In the genomic region with DNA sequence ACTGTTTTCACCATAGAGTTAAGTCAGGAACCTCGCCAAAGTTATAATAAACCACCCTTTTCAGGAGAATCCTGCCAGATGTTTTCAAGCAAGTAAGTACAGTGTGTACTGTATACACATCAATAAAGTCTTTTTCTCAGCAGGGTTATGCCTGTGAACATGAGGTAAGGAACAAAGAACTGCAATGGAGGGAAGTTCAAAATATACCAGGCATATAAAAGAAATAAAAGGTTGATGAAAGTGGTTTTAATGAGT, we compare ENCODE assay signal across 24 mouse cellular contexts. TPM values are rescaled to one million over a fixed set of nuclear protein-coding genes. Genes with fewer than 3 reads are reported as not detected.
DNase-seq lines count a peak whose midpoint lies in the region; ATAC-seq and TF ChIP-seq lines count a peak whose summit lies in the region.
"Had no signal": no experiment of that assay in that cellular context is flagged by ENCODE, and none has a peak within 500 bp of the region (broad histone marks: within the 10 kb centered on the region; RNA-seq: fewer than 3 reads in every experiment).

No protein-coding gene starts in this region.

- H3K36me3 ChIP-seq in kidney, embryonic 15.5 days, result no peaks in the 10 kb centered on the region
- no peaks in the 10 kb centered on the region for H3K36me3 ChIP-seq in kidney, embryonic 14.5 days (ENCODE audit: control insufficient read depth, insufficient read depth, low read length)
- H3K36me3 ChIP-seq in lung, embryonic 14.5 days (ENCODE audit: insufficient read depth), result no peaks in the 10 kb centered on the region
- no peaks in the 10 kb centered on the region for H3K36me3 ChIP-seq in lung, embryonic 16.5 days (ENCODE audit: control insufficient read depth, insufficient read depth, low read length)
- no peaks in the 10 kb centered on the region for H3K36me3 ChIP-seq in limb, embryonic 15.5 days
- H3K36me3 ChIP-seq in forebrain, embryonic 10.5 days (replicated peaks), result no peaks in the 10 kb centered on the region
- H3K36me3 ChIP-seq: embryonic facial prominence, embryonic 13.5 days; forebrain, embryonic 12.5 days had no signal

- no peak for TF ChIP-seq CTCF in lung, embryonic 14.5 days (IDR thresholded peaks at IDR 0.05; ENCODE audit: low read depth)
- no peak for TF ChIP-seq CTCF in lung, adult 2 months (IDR thresholded peaks at IDR 0.05; ENCODE audit: insufficient read depth, low read length)

- H3K9ac ChIP-seq in kidney, embryonic 15.5 days, result no peak overlapping the region
- no peak overlapping the region for H3K9ac ChIP-seq in kidney, embryonic 14.5 days (ENCODE audit: low read depth, low read length)
- H3K9ac ChIP-seq in lung, embryonic 14.5 days, result no peak overlapping the region
- H3K9ac ChIP-seq in lung, embryonic 16.5 days (ENCODE audit: low read length), result no peak overlapping the region
- H3K9ac ChIP-seq in limb, embryonic 15.5 days, result no peak overlapping the region
- H3K9ac ChIP-seq: embryonic facial prominence, embryonic 13.5 days; forebrain, embryonic 12.5 days had no signal

- ATAC-seq in kidney, embryonic 15.5 days (replicated peaks; ENCODE audit: low FRiP score), result no peak
- no peak for ATAC-seq in kidney, embryonic 14.5 days (ENCODE audit: low FRiP score, low TSS enrichment)
- peak; percentile 87 for ATAC-seq in lung, embryonic 14.5 days (ENCODE audit: insufficient read depth)
- ATAC-seq in lung, embryonic 16.5 days (ENCODE audit: low read depth), result peak; percentile 87
- no peak for ATAC-seq in limb, embryonic 15.5 days (ENCODE audit: insufficient number of reproducible peaks, low FRiP score, low TSS enrichment, low read depth)
- ATAC-seq: forebrain, embryonic 14.5 days; forebrain, embryonic 16.5 days had no signal

- H3K4me1 ChIP-seq in kidney, embryonic 15.5 days, result no peaks in the 10 kb centered on the region
- H3K4me1 ChIP-seq in kidney, embryonic 14.5 days (ENCODE audit: control insufficient read depth, insufficient read depth, low read length), result no peaks in the 10 kb centered on the region
- H3K4me1 ChIP-seq in lung, embryonic 14.5 days (ENCODE audit: insufficient read depth), result no peaks in the 10 kb centered on the region
- no peaks in the 10 kb centered on the region for H3K4me1 ChIP-seq in lung, adult 2 months (ENCODE audit: control insufficient read depth, insufficient read depth, low read length)
- no peaks in the 10 kb centered on the region for H3K4me1 ChIP-seq in lung, embryonic 16.5 days (replicated peaks; ENCODE audit: control insufficient read depth, insufficient read depth, low read length)
- no peaks in the 10 kb centered on the region for H3K4me1 ChIP-seq in limb, embryonic 15.5 days
- H3K4me1 ChIP-seq in forebrain, embryonic 10.5 days, result no peaks in the 10 kb centered on the region
- H3K4me1 ChIP-seq: embryonic facial prominence, embryonic 13.5 days; forebrain, embryonic 12.5 days had no signal

- DNase-seq in lung, embryonic 14.5 days, result no peak
- no peak for DNase-seq in lung, adult 2 months
- DNase-seq in lung, postnatal 10 days, result no peak
- no peak for DNase-seq in forebrain, embryonic 10.5 days (ENCODE audit: extremely low spot score, low spot score)
- DNase-seq: adrenal gland, adult 2 months; adrenal gland, postnatal 10 days; adrenal gland, postnatal 25 days; cerebellum, adult 11 months; cerebellum, adult 18-20 months; cerebellum, adult 8-10 months; cerebellum, adult 9-11 months; cerebellum, postnatal 14 days; cerebellum, postnatal 36 days had no signal

- no peaks in the 10 kb centered on the region for H3K9me3 ChIP-seq in kidney, embryonic 15.5 days (replicated peaks)
- no peaks in the 10 kb centered on the region for H3K9me3 ChIP-seq in kidney, embryonic 14.5 days (ENCODE audit: control insufficient read depth, low read length)
- H3K9me3 ChIP-seq in lung, embryonic 14.5 days (ENCODE audit: low read depth, low read length), result no peaks in the 10 kb centered on the region
- H3K9me3 ChIP-seq in lung, embryonic 16.5 days (ENCODE audit: control insufficient read depth, low read length), result no peaks in the 10 kb centered on the region
- H3K9me3 ChIP-seq in limb, embryonic 15.5 days, result no peaks in the 10 kb centered on the region
- no peaks in the 10 kb centered on the region for H3K9me3 ChIP-seq in forebrain, embryonic 10.5 days
- H3K9me3 ChIP-seq: embryonic facial prominence, embryonic 13.5 days; forebrain, embryonic 12.5 days had no signal

- no peak overlapping the region for H3K4me2 ChIP-seq in kidney, embryonic 15.5 days
- H3K4me2 ChIP-seq in kidney, embryonic 14.5 days (replicated peaks; ENCODE audit: low read depth, low read length), result no peak overlapping the region
- no peak overlapping the region for H3K4me2 ChIP-seq in lung, embryonic 14.5 days
- H3K4me2 ChIP-seq in lung, embryonic 16.5 days (ENCODE audit: low read depth, low read length), result no peak overlapping the region
- no peak overlapping the region for H3K4me2 ChIP-seq in limb, embryonic 15.5 days
- H3K4me2 ChIP-seq: embryonic facial prominence, embryonic 13.5 days; forebrain, embryonic 12.5 days had no signal

- 0 out of 2 replicates have a peak overlapping the region, but pooled peaks have one; percentile 22 for H3K27ac ChIP-seq in kidney, embryonic 15.5 days
- H3K27ac ChIP-seq in kidney, embryonic 14.5 days (ENCODE audit: low read depth, low read length), result no peak overlapping the region
- peak overlapping the region; percentile 19; the same call in 1 of the 2 replicates for H3K27ac ChIP-seq in lung, embryonic 14.5 days (ENCODE audit: low read depth)
- peak overlapping the region; percentile 43 for H3K27ac ChIP-seq in lung, embryonic 16.5 days (ENCODE audit: low read length)
- 0 out of 2 replicates have a peak overlapping the region, but pooled peaks have one; percentile 17 for H3K27ac ChIP-seq in limb, embryonic 15.5 days
- H3K27ac ChIP-seq in forebrain, embryonic 10.5 days, result no peak overlapping the region
- H3K27ac ChIP-seq: embryonic facial prominence, embryonic 13.5 days; forebrain, embryonic 12.5 days had no signal

- no peaks in the 10 kb centered on the region for H3K27me3 ChIP-seq in kidney, embryonic 15.5 days
- H3K27me3 ChIP-seq in kidney, embryonic 14.5 days (ENCODE audit: control insufficient read depth, insufficient read depth, low read length), result no peaks in the 10 kb centered on the region
- no peaks in the 10 kb centered on the region for H3K27me3 ChIP-seq in lung, embryonic 14.5 days (ENCODE audit: insufficient read depth, low read length)
- no peaks in the 10 kb centered on the region for H3K27me3 ChIP-seq in lung, embryonic 16.5 days (ENCODE audit: control insufficient read depth, insufficient read depth, low read depth, low read length)
- no peaks in the 10 kb centered on the region for H3K27me3 ChIP-seq in limb, embryonic 15.5 days
- H3K27me3 ChIP-seq in forebrain, embryonic 10.5 days (ENCODE audit: poor library complexity, severe bottlenecking), result no peaks in the 10 kb centered on the region
- H3K27me3 ChIP-seq: embryonic facial prominence, embryonic 13.5 days; forebrain, embryonic 12.5 days had no signal

- H3K4me3 ChIP-seq in kidney, embryonic 15.5 days (replicated peaks), result no peak overlapping the region
- H3K4me3 ChIP-seq in kidney, embryonic 14.5 days (ENCODE audit: low read length), result no peak overlapping the region
- no peak overlapping the region for H3K4me3 ChIP-seq in lung, embryonic 14.5 days (ENCODE audit: low read depth, low read length)
- H3K4me3 ChIP-seq in lung, adult 2 months (replicated peaks; ENCODE audit: extremely low read depth, low read depth, low read length), result no peak overlapping the region
- H3K4me3 ChIP-seq in lung, embryonic 16.5 days (ENCODE audit: low read length), result no peak overlapping the region
- no peak overlapping the region for H3K4me3 ChIP-seq in limb, embryonic 15.5 days
- no peak overlapping the region for H3K4me3 ChIP-seq in forebrain, embryonic 10.5 days
- H3K4me3 ChIP-seq: embryonic facial prominence, embryonic 13.5 days; forebrain, embryonic 12.5 days had no signal

- WGBS in kidney, embryonic 15.5 days, result 67% methylated on average over 1 of the region's 1 CpGs
- 70% methylated on average over 1 of the region's 1 CpGs for WGBS in kidney, embryonic 14.5 days
- WGBS in lung, embryonic 14.5 days, result 29% methylated on average over 1 of the region's 1 CpGs
- 74% methylated on average over 1 of the region's 1 CpGs for WGBS in lung, adult 2 months
- 43% methylated on average over 1 of the region's 1 CpGs for WGBS in lung, embryonic 16.5 days
- WGBS in limb, embryonic 15.5 days, result 31% methylated on average over 1 of the region's 1 CpGs
- 91% methylated on average over 1 of the region's 1 CpGs for WGBS in forebrain, embryonic 10.5 days

- no peak for TF ChIP-seq POLR2A in lung, adult 2 months (IDR thresholded peaks at IDR 0.05; ENCODE audit: borderline replicate concordance, extremely low read depth, low read depth, low read length)

RNA-seq across cellular contexts. Expression of a gene that starts 31.8 kb away (rescaled TPM):
- polyA plus RNA-seq in kidney, embryonic 15.5 days (2015; fragmentation: Nextera tagmentation; extraction: Ambion mirVana), result 0.08 and 0.12 TPM in 2 replicates
- polyA plus RNA-seq in kidney, embryonic 14.5 days (2014; fragmentation: Nextera tagmentation; extraction: Ambion mirVana), result 0.26 TPM in 1 of 2 replicates, not detected in the other
- polyA plus RNA-seq in lung, embryonic 14.5 days (2014; fragmentation: Nextera tagmentation; extraction: Ambion mirVana), result not detected in 2 replicates
- polyA plus RNA-seq in lung, adult 2 months (2012; rRNA removed), result not detected in 2 replicates
- not detected in 2 replicates for polyA plus RNA-seq in lung, embryonic 16.5 days (2015; fragmentation: Nextera tagmentation; extraction: Ambion mirVana)
- polyA plus RNA-seq in limb, embryonic 15.5 days (2015; fragmentation: Nextera tagmentation; extraction: Ambion mirVana), result 0.08 and 0.12 TPM in 2 replicates
- polyA plus RNA-seq in forebrain, embryonic 10.5 days (2016; fragmentation: Nextera tagmentation; extraction: Ambion mirVana), result not detected in 2 replicates
- polyA plus RNA-seq: adrenal gland, adult 2 months; brain, embryonic 14.5 days; C2C12; embryonic facial prominence, embryonic 11.5 days; embryonic facial prominence, embryonic 13.5 days; forebrain, embryonic 12.5 days; forebrain, embryonic 14.5 days; forebrain, embryonic 16.5 days had no signal

Comparison
In these comparisons a context has a peak if more than half of its experiments do, and no peak if none do; other contexts are left out.
1. H3K27ac ChIP-seq: peak in kidney, embryonic 15.5 days (single experiment), lung, embryonic 14.5 days (single experiment), lung, embryonic 16.5 days (single experiment) and limb, embryonic 15.5 days (single experiment); none in kidney, embryonic 14.5 days (single experiment) and forebrain, embryonic 10.5 days (single experiment).
2. ATAC-seq: peak in lung, embryonic 14.5 days (single experiment) and lung, embryonic 16.5 days (single experiment); none in kidney, embryonic 15.5 days (single experiment), kidney, embryonic 14.5 days (single experiment) and limb, embryonic 15.5 days (single experiment).